Mouse (Mus musculus): ENCODE data around the gene Syt14. TPM values are rescaled to one million over a fixed set of nuclear protein-coding genes. Genes with fewer than 3 reads are reported as not detected.

Gene Syt14
- polyA plus RNA-seq, 1 experiment from 2014 or later, result 0.21 TPM

DNA sequence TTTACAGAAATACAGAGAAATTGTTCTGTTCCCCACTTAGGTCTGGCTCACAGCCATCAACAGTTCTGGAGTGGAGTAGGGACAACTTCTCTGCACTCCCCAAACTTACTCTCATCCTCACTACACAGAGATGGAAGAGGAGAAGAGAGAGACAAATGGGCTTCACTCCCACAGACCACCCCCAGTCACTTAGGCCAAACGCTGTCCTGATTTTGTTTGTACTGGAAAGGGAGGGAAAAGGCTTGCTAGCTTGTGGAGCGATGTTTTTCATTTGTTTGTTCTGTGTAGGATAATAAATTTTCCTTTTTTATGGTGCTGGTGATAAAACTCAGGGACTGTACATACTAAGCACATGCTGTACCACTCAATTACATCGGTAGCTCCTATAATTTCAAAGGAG is 134.7 kb downstream of the Syt14 start:
- H3K9me3 ChIP-seq (replicated peaks), result no peaks in the 10 kb centered on the region
- no peaks in the 10 kb centered on the region for H3K36me3 ChIP-seq
- no peak for ATAC-seq (replicated peaks; ENCODE audit: insufficient number of reproducible peaks, insufficient read depth, low FRiP score, low read depth)
- no peaks in the 10 kb centered on the region for H3K4me1 ChIP-seq (replicated peaks)
- H3K9ac ChIP-seq, result no peak overlapping the region
- WGBS, result 67% methylated on average over 3 of the region's 3 CpGs
- H3K27ac ChIP-seq, result no peak overlapping the region
- H3K4me2 ChIP-seq, result no peak overlapping the region
- H3K4me3 ChIP-seq, result no peak overlapping the region
- H3K27me3 ChIP-seq, result no peaks in the 10 kb centered on the region

DNA sequence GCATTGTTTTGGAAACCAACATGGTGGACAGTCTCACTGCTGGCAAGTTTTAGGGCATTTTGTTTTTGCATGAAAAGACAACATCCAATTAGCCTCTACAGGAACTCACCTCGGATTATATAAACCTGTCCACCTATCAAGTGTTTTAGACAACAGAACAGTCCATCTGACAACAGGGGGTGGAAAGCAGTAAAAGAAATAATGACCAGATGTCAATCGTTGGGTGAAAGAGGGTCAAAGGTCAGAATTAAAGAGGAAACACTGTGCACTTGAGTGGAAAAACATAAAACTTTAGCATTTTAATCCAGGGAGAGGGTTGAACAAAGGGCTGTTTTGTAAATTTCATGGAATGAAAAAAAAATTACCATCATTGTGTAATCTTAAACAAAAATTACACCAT is 136.8 kb downstream of the Syt14 start:
- H3K9ac ChIP-seq, result no peak overlapping the region
- no peak overlapping the region for H3K4me2 ChIP-seq
- no peak overlapping the region for H3K4me3 ChIP-seq
- H3K36me3 ChIP-seq, result no peaks in the 10 kb centered on the region
- no peak overlapping the region for H3K27ac ChIP-seq
- H3K4me1 ChIP-seq (replicated peaks), result no peaks in the 10 kb centered on the region
- H3K27me3 ChIP-seq, result no peaks in the 10 kb centered on the region
- ATAC-seq (replicated peaks; ENCODE audit: insufficient number of reproducible peaks, insufficient read depth, low FRiP score, low read depth), result no peak
- WGBS, result 60% methylated on average over 2 of the region's 2 CpGs
- no peaks in the 10 kb centered on the region for H3K9me3 ChIP-seq (replicated peaks)

DNA sequence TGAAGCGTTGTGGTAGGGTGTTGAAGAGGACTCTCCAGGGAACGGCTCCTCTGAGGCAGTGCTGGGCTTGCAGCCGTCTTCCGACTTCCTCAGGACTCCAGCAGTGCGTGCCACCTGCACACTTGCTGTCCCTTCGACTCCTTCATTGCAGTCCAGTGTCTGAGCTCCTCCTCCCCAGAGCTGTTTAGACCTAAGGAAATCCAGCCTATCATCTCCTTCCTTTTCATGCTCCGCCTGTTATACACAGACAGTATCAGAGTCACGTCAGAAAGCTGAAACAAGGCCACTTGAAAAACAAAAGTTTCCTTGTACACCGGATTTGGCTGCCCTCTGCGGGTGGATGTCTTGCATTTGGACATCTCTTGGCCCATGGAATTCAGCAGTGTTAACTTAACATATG is 138.4 kb downstream of the Syt14 start:
- peak; percentile 58; the same call in 1 of the 2 replicates for ATAC-seq (replicated peaks; ENCODE audit: insufficient number of reproducible peaks, insufficient read depth, low FRiP score, low read depth)
- WGBS, result 47% methylated on average over 10 of the region's 10 CpGs
- H3K36me3 ChIP-seq, result no peaks in the 10 kb centered on the region
- no peak overlapping the region for H3K9ac ChIP-seq
- no peaks in the 10 kb centered on the region for H3K9me3 ChIP-seq (replicated peaks)
- H3K4me1 ChIP-seq (replicated peaks), result no peaks in the 10 kb centered on the region
- 0 out of 2 replicates have a peak overlapping the region, but pooled peaks have one; percentile 34 for H3K27ac ChIP-seq
- peak overlapping the region; percentile 46 for H3K4me2 ChIP-seq
- no peaks in the 10 kb centered on the region for H3K27me3 ChIP-seq
- H3K4me3 ChIP-seq, result no peak overlapping the region

DNA sequence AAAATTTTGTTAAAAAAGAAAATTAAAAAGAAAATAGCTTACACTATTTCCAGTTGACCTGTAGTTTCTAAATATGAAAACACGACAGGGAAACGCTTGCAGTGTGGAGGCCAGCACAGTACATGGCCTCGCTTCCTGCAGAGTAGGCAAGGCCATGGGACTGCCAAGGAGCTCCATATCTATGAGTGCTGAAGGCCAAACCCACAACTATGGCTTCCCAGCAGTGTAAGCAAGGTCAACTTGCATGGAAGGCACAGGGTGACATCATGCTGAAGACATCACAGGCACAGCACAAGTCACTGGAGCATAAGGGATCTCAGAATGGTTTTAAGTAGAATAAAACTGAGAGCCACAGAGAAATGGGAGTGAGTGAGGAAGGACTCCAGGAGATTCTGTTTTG is 139.5 kb downstream of the Syt14 start:
- no peak for ATAC-seq (replicated peaks; ENCODE audit: insufficient number of reproducible peaks, insufficient read depth, low FRiP score, low read depth)
- WGBS, result 83% methylated on average over 3 of the region's 3 CpGs
- H3K4me3 ChIP-seq, result no peak overlapping the region
- no peaks in the 10 kb centered on the region for H3K4me1 ChIP-seq (replicated peaks)
- no peak overlapping the region for H3K9ac ChIP-seq
- no peaks in the 10 kb centered on the region for H3K9me3 ChIP-seq (replicated peaks)
- no peaks in the 10 kb centered on the region for H3K27me3 ChIP-seq
- no peak overlapping the region for H3K27ac ChIP-seq
- no peak overlapping the region for H3K4me2 ChIP-seq
- no peaks in the 10 kb centered on the region for H3K36me3 ChIP-seq

DNA sequence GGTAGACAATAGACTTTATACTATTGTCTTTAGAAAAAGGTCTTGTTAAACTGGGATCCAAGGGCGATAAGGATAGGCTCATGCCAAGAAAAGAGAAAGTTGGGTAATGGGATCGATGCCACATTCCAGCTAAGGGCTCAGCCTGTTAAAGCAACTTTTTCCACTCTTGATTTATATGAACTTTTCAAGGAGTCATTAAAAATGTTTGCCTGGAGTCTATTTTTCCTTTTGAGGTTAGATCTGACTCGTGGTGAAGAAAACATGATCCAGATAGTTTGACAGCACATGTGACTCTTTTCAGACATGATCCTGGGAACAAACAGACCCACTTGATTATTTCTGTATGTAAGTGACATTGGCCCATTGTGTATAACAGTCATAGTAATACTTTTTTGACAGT is 144.9 kb downstream of the Syt14 start:
- no peak overlapping the region for H3K4me3 ChIP-seq
- H3K27ac ChIP-seq, result no peak overlapping the region
- WGBS, result 75% methylated on average over 3 of the region's 3 CpGs
- no peak overlapping the region for H3K9ac ChIP-seq
- H3K9me3 ChIP-seq (replicated peaks), result no peaks in the 10 kb centered on the region
- H3K27me3 ChIP-seq, result no peaks in the 10 kb centered on the region
- ATAC-seq (replicated peaks; ENCODE audit: insufficient number of reproducible peaks, insufficient read depth, low FRiP score, low read depth), result no peak
- H3K4me1 ChIP-seq (replicated peaks), result no peaks in the 10 kb centered on the region
- no peaks in the 10 kb centered on the region for H3K36me3 ChIP-seq
- H3K4me2 ChIP-seq, result no peak overlapping the region

DNA sequence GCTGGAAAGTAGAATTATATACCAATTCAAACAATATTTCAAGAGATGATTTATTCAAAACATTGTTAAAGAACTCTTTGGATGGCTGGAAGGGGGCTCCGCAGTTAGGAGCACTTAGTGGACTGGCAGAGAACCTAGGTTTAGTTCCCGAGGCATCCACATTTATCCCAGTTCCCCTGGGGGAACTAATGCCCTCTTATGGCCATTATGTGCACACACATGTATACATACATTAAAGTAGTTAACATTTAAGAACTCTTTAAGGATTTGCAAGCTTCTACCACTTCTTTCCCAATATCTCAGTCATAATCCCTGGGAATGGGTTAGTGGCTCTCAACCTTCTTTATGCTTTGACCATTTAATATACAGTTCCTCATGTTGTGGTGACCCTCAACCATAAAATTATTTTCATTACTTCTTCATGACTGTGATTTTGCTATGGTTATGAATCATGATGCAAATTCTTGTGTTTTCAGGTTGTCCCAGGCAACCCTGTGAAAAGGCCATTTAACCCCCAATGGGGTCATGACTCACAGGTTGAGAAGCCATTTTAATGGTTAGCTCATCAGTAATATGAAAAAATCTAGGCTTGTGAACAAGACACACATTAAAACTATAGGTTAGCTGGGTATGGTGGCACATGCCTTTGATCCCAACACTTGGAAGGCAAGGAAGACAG is 152.8 kb downstream of the Syt14 start:
- 62% methylated on average over 2 of the region's 2 CpGs for WGBS

DNA sequence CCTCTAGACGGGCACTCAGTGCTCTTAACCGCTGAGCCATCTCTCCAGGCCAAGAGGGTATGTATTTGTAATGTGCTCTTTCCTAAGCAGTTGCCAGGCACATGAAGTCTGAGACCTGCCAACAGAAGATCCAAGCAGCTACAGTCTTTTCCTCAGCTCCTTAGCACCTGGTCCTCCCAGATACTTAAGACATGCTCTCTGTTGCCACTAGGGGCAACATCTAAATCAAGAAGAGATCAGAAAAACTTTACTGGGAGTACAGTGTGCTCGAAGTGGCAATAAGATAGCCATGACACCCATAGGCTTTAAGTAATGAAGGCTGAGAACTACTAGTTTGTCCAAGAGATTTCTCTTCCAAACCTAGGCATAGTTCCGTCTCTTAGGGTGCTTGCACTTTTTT is 155.4 kb downstream of the Syt14 start:
- Histone ChIP-seq H3K4me1 (replicated peaks) (no peaks in the 10 kb centered on the region), H3K9me3 (replicated peaks) (no peaks in the 10 kb centered on the region), H3K4me2 (no peak overlapping the region), H3K27ac (no peak overlapping the region), H3K27me3 (no peaks in the 10 kb centered on the region), H3K4me3 (no peak overlapping the region), H3K9ac (no peak overlapping the region), H3K36me3 (no peaks in the 10 kb centered on the region)
- no peak for ATAC-seq (replicated peaks; ENCODE audit: insufficient number of reproducible peaks, insufficient read depth, low FRiP score, low read depth)
- 73% methylated on average over 4 of the region's 4 CpGs for WGBS

More for the DNA sequence above, 152.8 kb downstream of the Syt14 start:
- H3K4me1 ChIP-seq (replicated peaks), result no peaks in the 10 kb centered on the region
- H3K36me3 ChIP-seq, result no peaks in the 10 kb centered on the region
- no peaks in the 10 kb centered on the region for H3K9me3 ChIP-seq (replicated peaks)
- no peak for ATAC-seq (replicated peaks; ENCODE audit: insufficient number of reproducible peaks, insufficient read depth, low FRiP score, low read depth)
- H3K4me2 ChIP-seq, result no peak overlapping the region
- no peak overlapping the region for H3K27ac ChIP-seq
- no peak overlapping the region for H3K4me3 ChIP-seq
- no peak overlapping the region for H3K9ac ChIP-seq
- no peaks in the 10 kb centered on the region for H3K27me3 ChIP-seq

DNA sequence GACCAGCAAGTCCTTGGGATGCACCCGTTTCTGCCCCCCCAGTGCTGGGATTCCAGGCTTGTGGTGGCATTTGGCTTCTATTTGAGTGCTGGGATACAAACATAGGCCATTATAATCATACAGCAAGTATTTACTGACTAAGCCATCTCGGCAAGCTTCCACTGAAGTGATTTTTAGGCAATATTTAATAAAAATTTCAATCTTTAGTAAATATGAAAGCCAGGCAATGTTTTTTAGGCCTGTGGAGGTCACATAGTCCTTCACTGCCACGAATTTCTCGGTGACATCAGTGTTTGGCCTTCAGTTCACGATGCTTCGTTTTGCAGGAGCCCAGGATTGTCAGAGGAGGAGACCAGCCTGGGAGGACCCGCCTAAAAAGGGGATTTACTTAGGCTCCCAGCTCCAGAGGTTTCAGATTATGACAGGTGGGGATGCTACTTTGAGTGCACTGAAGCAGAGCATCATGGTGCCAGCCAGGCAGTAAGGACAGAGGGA is 156.4 kb downstream of the Syt14 start:
- WGBS, result 79% methylated on average over 7 of the region's 7 CpGs
- Histone ChIP-seq H3K27me3 (no peaks in the 10 kb centered on the region), H3K4me2 (no peak overlapping the region), H3K4me1 (replicated peaks) (no peaks in the 10 kb centered on the region), H3K4me3 (no peak overlapping the region), H3K36me3 (no peaks in the 10 kb centered on the region), H3K9ac (no peak overlapping the region), H3K27ac (no peak overlapping the region), H3K9me3 (replicated peaks) (no peaks in the 10 kb centered on the region)
- ATAC-seq (replicated peaks; ENCODE audit: insufficient number of reproducible peaks, insufficient read depth, low FRiP score, low read depth), result no peak

DNA sequence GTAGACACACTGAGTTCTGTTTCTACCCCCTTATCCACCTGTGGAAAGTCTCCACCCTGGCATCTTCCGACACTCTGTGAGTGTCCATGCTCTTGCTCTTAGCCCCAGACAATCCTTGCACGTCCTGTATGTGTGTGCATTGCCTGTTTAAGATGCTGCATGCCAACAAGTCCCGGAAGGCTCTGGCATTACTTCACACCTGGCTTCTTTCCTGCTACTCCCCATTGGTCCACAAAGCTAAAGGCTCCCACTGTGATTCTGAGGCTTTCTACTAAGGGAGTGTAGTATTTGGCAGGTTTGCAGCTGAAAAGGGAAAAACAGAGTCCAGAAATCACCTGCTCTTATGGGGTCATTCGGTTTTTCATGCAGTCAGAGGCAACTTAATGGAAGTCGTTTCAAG is 162.7 kb downstream of the Syt14 start:
- H3K4me2 ChIP-seq, result no peak overlapping the region
- H3K27me3 ChIP-seq, result no peaks in the 10 kb centered on the region
- WGBS, result 60% methylated on average over 5 of the region's 5 CpGs
- no peaks in the 10 kb centered on the region for H3K4me1 ChIP-seq (replicated peaks)
- H3K27ac ChIP-seq, result no peak overlapping the region
- H3K36me3 ChIP-seq, result no peaks in the 10 kb centered on the region
- no peak overlapping the region for H3K9ac ChIP-seq
- no peak overlapping the region for H3K4me3 ChIP-seq
- no peaks in the 10 kb centered on the region for H3K9me3 ChIP-seq (replicated peaks)
- ATAC-seq (replicated peaks; ENCODE audit: insufficient number of reproducible peaks, insufficient read depth, low FRiP score, low read depth), result no peak

DNA sequence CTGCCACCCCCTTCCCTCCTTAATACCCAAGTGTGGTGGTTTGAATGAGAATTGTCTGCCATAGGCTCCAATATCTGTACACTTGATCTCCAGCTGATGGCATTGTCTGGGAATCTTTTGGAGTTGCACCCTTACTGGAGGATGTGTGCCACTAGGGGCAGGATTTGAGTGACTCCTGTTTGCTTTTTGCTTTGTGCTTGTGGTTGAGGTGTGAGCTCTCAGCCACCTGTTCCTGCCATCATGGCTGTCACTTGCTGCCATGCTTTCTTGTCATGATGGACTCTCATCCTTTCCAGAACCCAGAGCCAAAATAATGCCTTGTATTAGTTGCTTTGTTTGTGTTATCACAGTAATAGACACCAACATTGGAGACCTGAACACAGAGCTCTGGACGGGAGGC is 165.8 kb downstream of the Syt14 start:
- Histone ChIP-seq H3K36me3 (no peaks in the 10 kb centered on the region), H3K9me3 (replicated peaks) (no peaks in the 10 kb centered on the region), H3K27me3 (0 out of 2 replicates have a peak, but pooled peaks cover 3% of the 10 kb centered on the region), H3K4me1 (replicated peaks) (no peaks in the 10 kb centered on the region), H3K27ac (no peak overlapping the region), H3K9ac (no peak overlapping the region), H3K4me3 (no peak overlapping the region), H3K4me2 (no peak overlapping the region)
- 76% methylated on average over 1 of the region's 1 CpGs for WGBS
- no peak for ATAC-seq (replicated peaks; ENCODE audit: insufficient number of reproducible peaks, insufficient read depth, low FRiP score, low read depth)

DNA sequence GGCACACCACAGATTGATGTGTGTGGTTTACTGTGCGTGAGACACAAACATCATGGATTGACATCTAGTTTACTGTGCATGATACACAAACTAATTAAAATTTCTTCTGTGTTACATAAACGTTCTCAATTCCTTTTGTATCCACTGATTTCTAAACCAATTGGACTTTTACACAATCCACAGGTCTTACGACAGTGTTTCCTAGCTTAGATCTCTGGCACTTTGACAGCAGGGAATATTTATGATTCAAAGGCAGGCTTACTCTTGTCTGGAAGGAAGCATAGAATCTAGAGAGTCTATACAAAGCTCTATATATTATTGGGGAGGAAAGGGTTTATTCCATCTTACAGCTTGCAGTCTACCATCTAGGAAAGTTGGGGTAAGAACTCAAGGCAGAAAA is 171.1 kb downstream of the Syt14 start:
- no peaks in the 10 kb centered on the region for H3K4me1 ChIP-seq (replicated peaks)
- no peaks in the 10 kb centered on the region for H3K9me3 ChIP-seq (replicated peaks)
- H3K27ac ChIP-seq, result no peak overlapping the region
- H3K36me3 ChIP-seq, result no peaks in the 10 kb centered on the region
- ATAC-seq (replicated peaks; ENCODE audit: insufficient number of reproducible peaks, insufficient read depth, low FRiP score, low read depth), result no peak
- 0 out of 2 replicates have a peak, but pooled peaks cover 3% of the 10 kb centered on the region for H3K27me3 ChIP-seq
- H3K4me3 ChIP-seq, result no peak overlapping the region
- no peak overlapping the region for H3K9ac ChIP-seq
- H3K4me2 ChIP-seq, result no peak overlapping the region
- 70% methylated on average over 3 of the region's 3 CpGs for WGBS

DNA sequence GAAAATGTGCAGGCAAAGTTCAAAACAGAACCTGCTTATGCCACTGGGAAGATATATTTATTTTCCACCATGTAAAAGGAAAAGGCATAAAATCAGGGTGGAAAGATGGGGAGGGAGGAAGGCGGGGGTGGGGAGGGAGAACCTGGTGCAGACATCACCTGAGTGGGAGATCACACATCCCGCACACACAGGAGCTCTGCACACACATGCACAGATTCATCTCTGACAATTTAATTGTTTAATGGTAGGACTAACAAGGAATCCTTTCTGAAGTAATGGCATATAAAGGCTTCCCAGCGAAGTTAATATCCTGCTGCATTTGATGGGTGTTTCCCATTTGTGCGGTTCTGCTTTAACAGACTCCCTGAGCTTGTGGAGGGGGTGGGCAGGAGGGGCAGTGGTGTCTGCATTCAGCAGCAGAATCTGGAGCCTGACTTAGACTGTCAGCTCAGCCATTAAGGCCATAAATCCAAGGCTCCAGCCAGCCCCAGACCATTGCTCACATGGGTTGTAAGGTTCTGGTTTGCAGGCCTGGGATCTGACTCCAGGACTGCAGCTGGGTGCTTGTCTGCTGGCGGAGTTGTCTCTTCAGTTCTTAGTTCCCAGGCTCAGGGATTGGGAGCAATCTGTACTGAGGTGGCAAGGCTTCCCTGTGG is 174.1 kb downstream of the Syt14 start:
- no peak overlapping the region for H3K4me2 ChIP-seq

More for the DNA sequence above, 174.1 kb downstream of the Syt14 start:
- H3K9me3 ChIP-seq (replicated peaks), result no peaks in the 10 kb centered on the region
- peaks cover 12% of the 10 kb centered on the region for H3K27me3 ChIP-seq
- H3K9ac ChIP-seq, result no peak overlapping the region
- WGBS, result 84% methylated on average over 5 of the region's 5 CpGs
- H3K4me1 ChIP-seq (replicated peaks), result 0 out of 2 replicates have a peak, but pooled peaks cover 1% of the 10 kb centered on the region
- H3K27ac ChIP-seq, result no peak overlapping the region
- no peak for ATAC-seq (replicated peaks; ENCODE audit: insufficient number of reproducible peaks, insufficient read depth, low FRiP score, low read depth)
- H3K4me3 ChIP-seq, result no peak overlapping the region
- no peaks in the 10 kb centered on the region for H3K36me3 ChIP-seq

All from heart, embryonic 15.5 days (tissue).